Mouse (Mus musculus): ENCODE data around the gene Mtfmt. TPM values are rescaled to one million over a fixed set of nuclear protein-coding genes. Genes with fewer than 3 reads are reported as not detected.

Gene Mtfmt
- 10 to 100 TPM; 17.1 to 18.0 TPM for total RNA-seq (2021)
- long read RNA-seq, transcript Mtfmt-201 (9 exons, 2,042 nt), result major isoform, 6 of 8 reads
- long read RNA-seq, partial matches to known transcripts, result 1 of 8 reads
- long read RNA-seq, other reads (novel, unspliced or antisense), result 1 of 8 reads

DNA sequence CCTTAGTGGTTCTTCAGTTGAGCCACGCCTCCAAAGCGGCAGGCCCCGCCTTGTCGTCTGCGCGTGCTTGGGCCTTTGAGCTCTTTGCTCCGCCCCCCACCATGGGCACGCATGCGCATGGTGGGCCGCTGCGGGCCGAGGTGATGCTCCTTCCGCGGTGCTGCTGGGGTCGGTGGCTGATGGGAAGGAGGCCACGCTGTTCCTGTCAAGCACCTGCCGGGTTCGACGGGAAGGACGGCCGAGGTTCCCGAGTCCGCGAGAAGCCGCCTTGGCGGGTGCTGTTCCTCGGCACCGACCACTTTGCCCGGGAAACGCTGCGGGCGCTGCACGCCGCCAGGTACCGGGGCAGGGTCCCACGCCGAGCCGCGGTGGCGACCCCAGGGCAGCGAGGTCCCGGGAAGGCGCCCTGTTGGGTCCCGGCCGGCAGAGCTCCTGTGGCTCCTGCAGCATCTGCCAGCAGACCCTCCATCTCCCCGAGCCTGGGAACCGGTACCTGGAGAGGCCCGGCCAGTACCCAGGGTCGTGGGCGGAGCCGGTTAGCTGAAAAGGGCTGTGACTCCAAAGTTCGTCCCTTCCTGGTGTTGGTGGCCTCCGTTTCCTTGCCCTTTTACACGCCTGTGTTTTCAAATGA is at the start of gene Mtfmt:
Mtfmt (plus strand) TSS at position 112 of the 631 bp plus-strand sequence.
- peak; percentile 87 to 92 for DNase-seq (ENCODE audit: low spot score in 2 of 2)

- no peak for DNase-seq (ENCODE audit: low spot score in 2 of 2)
Observed at GRCm38 (mm10) chr9:65386373-65387140, 49.0 kb upstream of the Mtfmt start.

DNA sequence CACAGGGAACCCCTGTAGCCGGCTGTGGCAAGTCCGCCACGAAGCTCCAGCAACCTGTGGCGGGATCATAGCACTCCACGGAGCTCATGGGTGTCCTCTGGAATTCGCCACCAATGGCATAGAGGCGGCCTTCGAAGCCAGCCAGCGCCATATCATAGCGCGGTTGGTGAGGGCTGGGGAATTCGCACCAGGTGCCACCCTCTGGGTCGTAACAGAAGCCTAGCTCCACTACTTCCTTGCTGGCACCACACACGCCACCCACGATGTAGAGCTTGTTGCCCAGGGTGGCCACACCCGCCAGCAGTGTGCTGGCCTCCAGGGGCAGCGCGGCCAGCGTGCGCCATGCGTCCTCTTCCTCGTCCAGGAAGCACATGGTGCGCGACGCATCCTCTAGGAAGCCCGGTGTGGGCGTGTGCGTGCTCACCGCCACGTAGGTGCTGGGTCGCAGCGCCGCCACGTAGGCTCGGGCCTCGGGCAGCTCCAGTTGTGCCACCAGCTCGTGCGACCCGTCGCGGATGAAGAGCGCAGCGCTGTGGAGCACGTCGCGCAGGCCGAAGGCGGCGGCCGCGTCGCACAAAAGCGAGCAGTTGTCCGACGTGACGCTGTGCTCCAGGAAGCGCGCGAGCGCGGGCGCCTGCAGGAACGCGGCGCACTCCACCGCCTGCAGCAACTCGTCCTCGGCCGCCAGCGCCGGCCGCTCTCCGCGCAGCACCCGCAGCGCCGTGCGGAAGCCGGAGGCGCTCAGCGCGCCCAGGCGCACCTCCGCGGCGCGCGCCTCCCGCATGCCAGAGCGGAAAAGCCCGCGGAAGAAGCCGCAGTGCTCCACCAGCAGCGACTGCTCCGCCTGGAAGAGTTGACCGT is 44.6 kb upstream of the Mtfmt start:
- no peak for DNase-seq (ENCODE audit: low spot score in 2 of 2)

DNA sequence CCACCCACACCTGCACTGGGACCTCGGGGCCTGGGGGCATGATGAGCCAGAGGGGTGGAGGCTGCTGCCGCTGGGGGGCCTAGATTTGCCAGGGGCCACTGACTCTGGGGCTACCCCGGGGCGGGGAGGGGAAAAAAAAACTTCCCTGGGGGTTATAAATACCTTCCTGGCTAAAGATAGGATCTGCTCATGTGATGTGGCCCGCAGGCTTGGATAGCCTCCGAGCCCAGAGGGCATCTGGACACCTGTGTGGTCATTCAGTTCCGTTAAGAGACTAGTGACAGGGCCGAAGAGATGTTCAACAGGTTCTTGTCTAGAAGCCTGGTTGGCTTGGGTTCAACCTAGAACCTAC is 44.0 kb upstream of the Mtfmt start, which contains the start of gene Kbtbd13:
Kbtbd13 (minus strand) TSS at position 40 of the 352 bp plus-strand sequence.
- no peak for DNase-seq (ENCODE audit: low spot score in 2 of 2)

- DNase-seq (ENCODE audit: low spot score in 2 of 2), result peak; percentile 29 to 70
Observed at GRCm38 (mm10) chr9:65392638-65393364, 42.8 kb upstream of the Mtfmt start.

GRCm38 (mm10) chr9:65393606-65394005 is 42.0 kb upstream of the Mtfmt start:
- DNase-seq (ENCODE audit: low spot score in 2 of 2), result no peak

DNA sequence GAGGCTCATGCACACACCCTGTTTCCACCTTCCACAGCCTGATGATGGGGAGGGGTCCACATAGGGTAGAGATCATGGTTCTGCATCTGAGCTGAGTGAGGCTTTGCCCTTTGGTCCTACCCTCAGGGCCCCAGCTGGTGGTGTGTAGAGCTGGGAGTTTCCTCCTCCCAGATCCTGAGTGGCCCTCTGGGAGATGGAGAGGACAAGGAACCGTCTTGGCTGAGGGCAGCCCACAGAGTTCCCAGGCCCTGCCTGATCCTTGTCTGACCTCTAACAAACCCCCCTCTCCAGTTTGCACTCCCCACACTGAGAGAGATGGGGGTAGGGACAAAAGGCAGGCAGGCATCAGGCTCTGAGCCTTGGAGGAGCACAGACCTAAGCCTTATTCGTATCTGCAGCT is 41.2 kb upstream of the Mtfmt start:
- DNase-seq (ENCODE audit: low spot score in 2 of 2), result no peak

DNA sequence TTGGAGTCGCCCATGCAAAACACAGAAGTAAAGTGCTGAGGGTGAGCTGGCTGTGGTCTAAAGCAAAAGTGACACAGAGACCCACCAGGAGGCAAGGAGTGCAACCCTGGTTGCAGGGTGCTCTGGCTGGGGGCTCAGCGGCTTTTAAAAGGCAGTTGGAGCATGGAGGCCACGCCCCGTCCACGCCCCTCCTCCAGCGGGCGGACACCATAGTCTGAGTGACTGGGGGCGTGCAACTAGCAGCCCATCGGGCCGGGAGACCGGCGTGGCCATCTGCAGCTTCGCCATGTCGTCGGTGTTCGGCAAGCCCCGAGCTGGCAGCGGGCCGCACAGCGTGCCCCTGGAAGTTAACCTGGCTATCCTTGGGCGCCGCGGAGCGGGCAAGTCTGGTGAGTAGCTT is 37.3 kb upstream of the Mtfmt start, which contains the start of gene Rasl12:
Rasl12 (plus strand) TSS at position 228 of the 400 bp plus-strand sequence.
- peak in 1 of 2 experiments; percentile 28 for DNase-seq (ENCODE audit: low spot score in 2 of 2)

DNA sequence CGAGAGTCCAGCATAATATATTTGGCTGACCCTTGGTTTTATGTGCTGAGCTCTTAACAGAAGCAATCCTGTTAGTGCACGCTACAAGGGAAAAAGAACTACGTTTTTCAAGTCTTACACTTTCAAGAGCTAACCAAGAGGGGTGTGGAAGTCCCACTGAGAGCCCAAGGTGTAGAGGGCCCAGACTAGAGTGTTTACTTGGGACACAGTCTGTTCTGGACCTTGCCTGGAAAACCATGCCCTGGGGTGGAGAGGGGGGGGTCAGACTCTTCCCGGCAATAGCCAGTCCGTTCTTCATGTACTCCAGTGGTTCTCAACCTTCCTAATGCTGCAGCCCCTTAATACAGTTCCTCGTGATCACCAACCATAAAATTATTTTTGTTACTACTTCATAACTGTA is 35.6 kb upstream of the Mtfmt start:
- DNase-seq (ENCODE audit: low spot score in 2 of 2), result no peak

- DNase-seq (ENCODE audit: low spot score in 2 of 2), result peak; percentile 53 to 76
Observed at GRCm38 (mm10) chr9:65404331-65405183, 31.0 kb upstream of the Mtfmt start.

GRCm38 (mm10) chr9:65405184-65405449 is 30.5 kb upstream of the Mtfmt start:
- DNase-seq (ENCODE audit: low spot score in 2 of 2), result no peak

GRCm38 (mm10) chr9:65407327-65407726 is 28.3 kb upstream of the Mtfmt start:
- no peak for DNase-seq (ENCODE audit: low spot score in 2 of 2)

GRCm38 (mm10) chr9:65407861-65408260 is 27.7 kb upstream of the Mtfmt start:
- no peak for DNase-seq (ENCODE audit: low spot score in 2 of 2)

GRCm38 (mm10) chr9:65408871-65409295 is 26.7 kb upstream of the Mtfmt start:
- no peak for DNase-seq (ENCODE audit: low spot score in 2 of 2)

GRCm38 (mm10) chr9:65410378-65410777 is 25.2 kb upstream of the Mtfmt start:
- DNase-seq (ENCODE audit: low spot score in 2 of 2), result no peak

- peak in 1 of 2 experiments; percentile 33 for DNase-seq (ENCODE audit: low spot score in 2 of 2)
Observed at GRCm38 (mm10) chr9:65411326-65411725, 24.3 kb upstream of the Mtfmt start.

- DNase-seq (ENCODE audit: low spot score in 2 of 2), result no peak
Observed at GRCm38 (mm10) chr9:65417738-65418137, 17.8 kb upstream of the Mtfmt start.

DNA sequence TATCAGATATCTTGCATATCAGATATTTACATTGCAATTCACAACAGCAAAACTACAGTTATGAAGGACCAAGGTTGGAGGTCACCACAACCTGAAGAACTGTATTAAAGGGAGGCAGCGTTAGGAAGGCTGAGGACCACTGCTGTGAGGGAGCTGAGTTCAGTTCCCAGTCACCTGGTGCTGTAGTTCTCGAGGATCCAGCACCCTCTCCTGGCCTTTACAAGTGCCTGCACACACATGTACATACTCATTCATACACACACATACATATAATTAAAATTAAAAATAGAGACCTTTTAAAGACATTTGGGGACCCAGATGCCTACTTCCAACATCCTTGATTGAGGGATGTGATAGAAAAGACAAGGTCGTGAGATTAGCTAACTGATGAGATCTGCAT is 15.9 kb upstream of the Mtfmt start:
- DNase-seq (ENCODE audit: low spot score in 2 of 2), result no peak

- DNase-seq (ENCODE audit: low spot score in 2 of 2), result no peak
Observed at GRCm38 (mm10) chr9:65422760-65423501, 12.7 kb upstream of the Mtfmt start, which contains the start of gene Slc51b. Gene Slc51b (minus strand): TSS chr9:65422955.

Measured in layer of hippocampus, adult 18-20 months (tissue).